9 mouse cellular contexts compared by ENCODE assay signal in genomic region chr5:113716581-113717388, GRCm38 (mm10). TPM values are rescaled to one million over a fixed set of nuclear protein-coding genes. Genes with fewer than 3 reads are reported as not detected.
DNase-seq lines count a peak whose midpoint lies in the region; ATAC-seq and TF ChIP-seq lines count a peak whose summit lies in the region.
"Had no signal": no experiment of that assay in that cellular context is flagged by ENCODE, and none has a peak within 500 bp of the region (broad histone marks: within the 10 kb centered on the region; RNA-seq: fewer than 3 reads in every experiment).

No protein-coding gene starts in this region.

- H3K4me3 ChIP-seq in heart, embryonic 11.5 days (ENCODE audit: low read depth, low read length): no peak overlapping the region
- H3K4me3 ChIP-seq in hindbrain, postnatal 0 days (ENCODE audit: low read length): no peak overlapping the region
- no peak overlapping the region for H3K4me3 ChIP-seq in stomach, postnatal 0 days (ENCODE audit: low read depth, low read length)
- no peak overlapping the region for H3K4me3 ChIP-seq in gastrocnemius, adult 2 months
- H3K4me3 ChIP-seq: heart, embryonic 15.5 days had no signal

- 8% methylated on average over 12 of the region's 12 CpGs for WGBS in heart, embryonic 11.5 days (ENCODE audit: insufficient replicate concordance)
- 5% methylated on average over 12 of the region's 12 CpGs for WGBS in hindbrain, postnatal 0 days
- 8% methylated on average over 12 of the region's 12 CpGs for WGBS in stomach, postnatal 0 days

- no peak overlapping the region for H3K4me2 ChIP-seq in heart, embryonic 11.5 days
- peak overlapping the region; percentile 17; the same call in 1 of the 2 replicates for H3K4me2 ChIP-seq in hindbrain, postnatal 0 days (ENCODE audit: low read depth, low read length)
- H3K4me2 ChIP-seq in stomach, postnatal 0 days (replicated peaks; ENCODE audit: low read depth): no peak overlapping the region
- H3K4me2 ChIP-seq: heart, embryonic 15.5 days had no signal

- no peak overlapping the region for H3K27ac ChIP-seq in heart, embryonic 11.5 days (ENCODE audit: low read depth, low read length)
- H3K27ac ChIP-seq in hindbrain, postnatal 0 days: peak overlapping the region; percentile 57
- no peak overlapping the region for H3K27ac ChIP-seq in stomach, postnatal 0 days (replicated peaks)
- no peak overlapping the region for H3K27ac ChIP-seq in gastrocnemius, adult 2 months
- H3K27ac ChIP-seq: heart, embryonic 15.5 days had no signal

- ATAC-seq in heart, embryonic 11.5 days (replicated peaks; ENCODE audit: insufficient number of reproducible peaks, low FRiP score, low TSS enrichment): 0 out of 2 replicates have a peak, but pooled peaks have one; percentile 26
- peak; percentile 90 for ATAC-seq in hindbrain, postnatal 0 days
- no peak for ATAC-seq in stomach, postnatal 0 days (ENCODE audit: low FRiP score, low TSS enrichment)

- H3K9me3 ChIP-seq in heart, embryonic 11.5 days (replicated peaks; ENCODE audit: control insufficient read depth, low read length): no peaks in the 10 kb centered on the region
- no peaks in the 10 kb centered on the region for H3K9me3 ChIP-seq in hindbrain, postnatal 0 days (ENCODE audit: low read length)
- no peaks in the 10 kb centered on the region for H3K9me3 ChIP-seq in stomach, postnatal 0 days (ENCODE audit: control insufficient read depth, low read length)
- H3K9me3 ChIP-seq: heart, embryonic 15.5 days had no signal

- no peak overlapping the region for H3K9ac ChIP-seq in heart, embryonic 11.5 days (ENCODE audit: low read depth, low read length)
- H3K9ac ChIP-seq in hindbrain, postnatal 0 days (replicated peaks; ENCODE audit: low read length): no peak overlapping the region
- no peak overlapping the region for H3K9ac ChIP-seq in stomach, postnatal 0 days (ENCODE audit: low read length)
- H3K9ac ChIP-seq: heart, embryonic 15.5 days had no signal

- DNase-seq in heart, postnatal 36 days: no peak
- peak; percentile 93 for DNase-seq in ES-CJ7 (ENCODE audit: low read depth, low spot score)
- peak; percentile 82 for DNase-seq in embryo, embryonic 9.5 days (ENCODE audit: extremely low spot score)
- DNase-seq in hindbrain, postnatal 0 days (ENCODE audit: low spot score): peak; percentile 85
- DNase-seq in mesoderm, embryonic 11.5 days (ENCODE audit: low read depth, low spot score): peak; percentile 91
- peak; percentile 31 for DNase-seq in stomach, postnatal 0 days (ENCODE audit: low spot score)
- no peak for DNase-seq in gastrocnemius, adult 2 months

- TF ChIP-seq CTCF in hindbrain, postnatal 0 days (IDR thresholded peaks at IDR 0.05; ENCODE audit: low read depth): no peak
- no peak for TF ChIP-seq CTCF in stomach, postnatal 0 days (IDR thresholded peaks at IDR 0.05; ENCODE audit: low read depth)
- TF ChIP-seq CTCF in gastrocnemius, adult 2 months (IDR thresholded peaks at IDR 0.05): no peak

- H3K27me3 ChIP-seq in heart, embryonic 11.5 days (ENCODE audit: control insufficient read depth, insufficient read depth, low read length): no peaks in the 10 kb centered on the region
- H3K27me3 ChIP-seq in hindbrain, postnatal 0 days (ENCODE audit: insufficient read depth, low read length): no peaks in the 10 kb centered on the region
- no peaks in the 10 kb centered on the region for H3K27me3 ChIP-seq in stomach, postnatal 0 days (ENCODE audit: control insufficient read depth, insufficient read depth, low read length)

- TF ChIP-seq EP300 in stomach, postnatal 0 days (optimal IDR thresholded peaks at IDR 0.05): no peak

- H3K36me3 ChIP-seq in heart, embryonic 11.5 days (ENCODE audit: control insufficient read depth, insufficient read depth, low read length): no peaks in the 10 kb centered on the region
- no peaks in the 10 kb centered on the region for H3K36me3 ChIP-seq in hindbrain, postnatal 0 days (ENCODE audit: insufficient read depth, low read length)
- H3K36me3 ChIP-seq in stomach, postnatal 0 days (ENCODE audit: control insufficient read depth, insufficient read depth, low read length): no peaks in the 10 kb centered on the region
- H3K36me3 ChIP-seq: heart, embryonic 15.5 days had no signal

- intact Hi-C loops in heart, postnatal 36 days (cut with DNase I): no loop called here
- intact Hi-C loops in gastrocnemius, adult 2 months (cut with DNase I): no loop called here

- no peaks in the 10 kb centered on the region for H3K4me1 ChIP-seq in heart, embryonic 11.5 days (ENCODE audit: control insufficient read depth, insufficient read depth, low read length)
- H3K4me1 ChIP-seq in hindbrain, postnatal 0 days (ENCODE audit: insufficient read depth, low read length): 0 out of 2 replicates have a peak, but pooled peaks cover 11% of the 10 kb centered on the region
- no peaks in the 10 kb centered on the region for H3K4me1 ChIP-seq in stomach, postnatal 0 days (replicated peaks; ENCODE audit: control insufficient read depth, insufficient read depth)
- H3K4me1 ChIP-seq: heart, embryonic 15.5 days had no signal

RNA-seq across cellular contexts. Expression of gene 1700069L16Rik, which starts 7.8 kb away (rescaled TPM):
- not detected in 2 replicates for polyA plus RNA-seq in heart, embryonic 11.5 days (2014; fragmentation: Nextera tagmentation; extraction: Ambion mirVana)
- not detected for total RNA-seq in heart, postnatal 36 days (2021)
- total RNA-seq in hindbrain, postnatal 0 days (2014; rRNA removed): not detected in 2 replicates
- not detected in 2 replicates for polyA plus RNA-seq in hindbrain, postnatal 0 days (2015; fragmentation: Nextera tagmentation; extraction: Ambion mirVana)
- not detected in 2 replicates for polyA plus RNA-seq in stomach, postnatal 0 days (2015; fragmentation: Nextera tagmentation; extraction: Ambion mirVana)
- total RNA-seq in gastrocnemius, adult 2 months (2021): not detected
- polyA plus RNA-seq: heart, embryonic 15.5 days had no signal

RNA-seq across cellular contexts. Expression of gene Ficd, which starts 18.8 kb away (rescaled TPM):
- polyA plus RNA-seq in heart, embryonic 11.5 days (2014; fragmentation: Nextera tagmentation; extraction: Ambion mirVana): 2.8 and 4.1 TPM in 2 replicates
- total RNA-seq in heart, postnatal 36 days (2021): 1 to 10 TPM; 7.2 to 8.1 TPM
- 11.7 and 12.0 TPM in 2 replicates for total RNA-seq in hindbrain, postnatal 0 days (2014; rRNA removed)
- polyA plus RNA-seq in hindbrain, postnatal 0 days (2015; fragmentation: Nextera tagmentation; extraction: Ambion mirVana): 8.6 and 8.7 TPM in 2 replicates
- polyA plus RNA-seq in stomach, postnatal 0 days (2015; fragmentation: Nextera tagmentation; extraction: Ambion mirVana): 5.5 and 6.0 TPM in 2 replicates
- 1 to 10 TPM; 7.1 to 7.8 TPM for total RNA-seq in gastrocnemius, adult 2 months (2021)

RNA-seq across cellular contexts. Expression of gene Sart3, which starts 55.5 kb away (rescaled TPM):
- polyA plus RNA-seq in heart, embryonic 11.5 days (2014; fragmentation: Nextera tagmentation; extraction: Ambion mirVana): 31.6 and 35.3 TPM in 2 replicates
- total RNA-seq in heart, postnatal 36 days (2021): 10 to 100 TPM; 12.4 to 16.6 TPM
- 34.7 and 45.6 TPM in 2 replicates for total RNA-seq in hindbrain, postnatal 0 days (2014; rRNA removed)
- 24.8 and 26.4 TPM in 2 replicates for polyA plus RNA-seq in hindbrain, postnatal 0 days (2015; fragmentation: Nextera tagmentation; extraction: Ambion mirVana)
- polyA plus RNA-seq in stomach, postnatal 0 days (2015; fragmentation: Nextera tagmentation; extraction: Ambion mirVana): 10.4 and 11.2 TPM in 2 replicates
- total RNA-seq in gastrocnemius, adult 2 months (2021): 1 to 10 TPM; 8.0 to 9.2 TPM

RNA-seq across cellular contexts. Expression of gene Iscu, which starts 55.8 kb away (rescaled TPM):
- polyA plus RNA-seq in heart, embryonic 11.5 days (2014; fragmentation: Nextera tagmentation; extraction: Ambion mirVana): 104 and 106 TPM in 2 replicates
- total RNA-seq in heart, postnatal 36 days (2021): 100 to 1,000 TPM; 164 to 172 TPM
- 53.5 and 77.9 TPM in 2 replicates for total RNA-seq in hindbrain, postnatal 0 days (2014; rRNA removed)
- 111 and 122 TPM in 2 replicates for polyA plus RNA-seq in hindbrain, postnatal 0 days (2015; fragmentation: Nextera tagmentation; extraction: Ambion mirVana)
- polyA plus RNA-seq in stomach, postnatal 0 days (2015; fragmentation: Nextera tagmentation; extraction: Ambion mirVana): 154 and 166 TPM in 2 replicates
- 100 to 1,000 TPM; 142 to 160 TPM for total RNA-seq in gastrocnemius, adult 2 months (2021)

Comparison
In these comparisons a context has a peak if more than half of its experiments do, and no peak if none do; other contexts are left out.
1. DNase-seq: peak in ES-CJ7 (single experiment), embryo, embryonic 9.5 days (single experiment), hindbrain, postnatal 0 days (single experiment), mesoderm, embryonic 11.5 days (single experiment) and stomach, postnatal 0 days (single experiment); none in heart, postnatal 36 days (0 of 2) and gastrocnemius, adult 2 months (single experiment).